Mouse (Mus musculus) forebrain, embryonic 14.5 days (tissue): ENCODE measurements at regions not wholly inside any gene's neighbourhood (a gene's known extent, or its start where the extent isn't known, plus 50 kb on each side); places are given as distances from the start of the nearest gene placed in this dataset.

Source experiments
- ATAC-seq: fragments of 200-750 bp; cut with Nextera tagmentation; 2 replicates; pipeline ENCODE4 v1.8.0; 2017; ENCODE audit warnings: mild to moderate bottlenecking, moderate library complexity
- DNase-seq: peaks from one replicate; pipeline ENCODE4 v3.0.0-alpha.2; 2015; ENCODE audit warnings: low spot score
- H3K27ac ChIP-seq: fragments of 300-500 bp; sonication (generic); 2 replicates; pipeline ENCODE4 v1.5.1; 2014; ENCODE audit warnings: low read depth, mild to moderate bottlenecking, control low read depth, low read length, moderate library complexity
- H3K27me3 ChIP-seq: fragments of 300-500 bp; sonication (generic); replicated peaks from 2 replicates; pipeline ENCODE4 v1.6.1; 2014; ENCODE audit warnings: low read length, control low read depth, mixed read lengths; ENCODE audit not compliant: control insufficient read depth, insufficient read depth
- H3K36me3 ChIP-seq: fragments of 300-500 bp; sonication (generic); 2 replicates; pipeline ENCODE4 v1.6.1; 2014; ENCODE audit warnings: low read length, control low read depth; ENCODE audit not compliant: control insufficient read depth, insufficient read depth
- H3K4me1 ChIP-seq: fragments of 300-500 bp; sonication (generic); 2 replicates; pipeline ENCODE4 v1.6.1; 2014; ENCODE audit warnings: antibody characterized with exemption, low read length, control low read depth; ENCODE audit not compliant: control insufficient read depth, insufficient read depth
- H3K4me2 ChIP-seq: fragments of 300-500 bp; sonication (generic); 2 replicates; pipeline ENCODE4 v1.6.1; 2014; ENCODE audit warnings: mild to moderate bottlenecking, control low read depth, low read length
- H3K4me3 ChIP-seq: fragments of 300-500 bp; sonication (generic); 2 replicates; pipeline ENCODE4 v1.5.1; 2014; ENCODE audit warnings: low read depth, low read length, control low read depth
- H3K9ac ChIP-seq: fragments of 300-500 bp; sonication (generic); 2 replicates; pipeline ENCODE4 v1.6.1; 2014; ENCODE audit warnings: mild to moderate bottlenecking, low read length, control low read depth, moderate library complexity
- H3K9me3 ChIP-seq: fragments of 300-500 bp; sonication (generic); replicated peaks from 2 replicates; pipeline ENCODE4 v1.6.1; 2016; ENCODE audit warnings: low read length, control low read depth, mixed read lengths; ENCODE audit not compliant: control insufficient read depth
- WGBS: fragments of 180-500 bp; shearing (Covaris S2); extraction: QIAGEN DNeasy Blood & Tissue Kit; methylation state at CpG from one replicate; pipeline ENCODE4 v1.1.7; 2014; 5-methylcytosine and 5-hydroxymethylcytosine counted together

DNA sequence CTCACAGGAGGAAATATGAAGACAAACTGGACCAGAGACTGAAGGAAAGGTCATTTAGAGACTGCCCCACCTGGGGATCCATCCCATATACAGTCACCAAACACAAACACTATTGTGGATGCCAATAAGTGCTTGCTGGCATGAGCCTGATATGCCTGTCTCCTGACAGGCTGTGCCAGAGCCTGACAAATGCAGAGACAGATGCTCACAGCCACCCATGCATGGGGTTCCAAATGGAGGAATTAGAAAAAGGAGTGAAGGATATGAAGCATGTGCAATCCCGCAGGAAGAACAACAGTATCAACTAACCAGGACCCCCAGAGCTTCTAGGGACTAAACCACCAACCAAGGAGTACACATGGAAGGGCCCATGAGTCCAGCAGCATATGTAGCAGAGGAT lies 505.9 kb downstream of the Gm6685 start:
- no peaks in the 10 kb centered on the region for H3K27me3 ChIP-seq
- 89% methylated on average over 1 of the region's 1 CpGs for whole genome bisulfite sequencing

DNA sequence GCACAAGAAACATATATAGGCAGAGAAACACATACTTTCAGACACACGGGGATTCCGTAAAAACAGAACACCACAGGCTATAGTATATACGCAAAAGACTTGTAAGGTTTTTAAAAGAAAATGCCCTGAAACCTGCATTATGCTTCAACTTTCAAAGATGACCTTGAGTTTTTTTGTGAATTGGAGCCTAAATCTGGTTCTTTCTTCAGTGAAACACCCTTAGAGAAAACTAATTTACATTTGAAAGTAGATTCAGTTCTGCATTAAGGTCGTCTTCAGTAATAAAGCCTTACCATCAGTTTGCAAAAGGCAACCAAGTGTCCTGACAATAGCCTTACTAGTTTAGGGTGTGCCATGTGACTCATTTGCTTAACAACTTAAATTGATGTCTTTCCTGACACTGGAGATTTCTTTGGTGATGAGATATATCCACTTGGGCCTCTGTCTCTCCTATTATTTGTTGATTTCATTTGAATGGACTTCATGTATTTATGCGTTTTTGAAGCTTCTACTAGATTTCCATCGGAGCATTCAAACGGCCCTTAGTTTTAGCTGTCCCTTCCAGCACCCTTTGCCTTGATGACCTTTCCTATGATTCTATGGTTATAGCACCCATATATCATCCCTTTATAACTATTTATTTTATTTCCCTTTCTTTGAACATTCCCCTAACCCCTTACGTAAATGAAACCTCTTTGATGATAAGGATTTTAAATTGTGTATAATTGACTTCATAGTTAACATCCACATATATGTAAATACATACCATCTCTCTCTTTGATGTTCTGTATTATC lies 539.6 kb downstream of the Gm6685 start:
- no peaks in the 10 kb centered on the region for H3K4me1 ChIP-seq
- H3K4me3 ChIP-seq = no peak overlapping the region
- no peak overlapping the region for H3K27ac ChIP-seq
- WGBS = 74% methylated on average over 8 of the region's 8 CpGs
- no peaks in the 10 kb centered on the region for H3K36me3 ChIP-seq
- no peak overlapping the region for H3K9ac ChIP-seq
- ATAC-seq = no peak
- no peaks in the 10 kb centered on the region for H3K27me3 ChIP-seq
- no peaks in the 10 kb centered on the region for H3K9me3 ChIP-seq
- no peak overlapping the region for H3K4me2 ChIP-seq
- no peak for DNase-seq

More for the DNA sequence above, 505.9 kb downstream of the Gm6685 start:
- H3K4me1 ChIP-seq = no peaks in the 10 kb centered on the region
- no peak overlapping the region for H3K9ac ChIP-seq
- no peaks in the 10 kb centered on the region for H3K36me3 ChIP-seq
- H3K4me3 ChIP-seq = no peak overlapping the region
- H3K9me3 ChIP-seq = no peaks in the 10 kb centered on the region
- no peak overlapping the region for H3K27ac ChIP-seq
- ATAC-seq (no peak), DNase-seq (peak; percentile 0)
- H3K4me2 ChIP-seq = no peak overlapping the region

- H3K27me3 ChIP-seq = no peaks in the 10 kb centered on the region
- no peaks in the 10 kb centered on the region for H3K9me3 ChIP-seq
- H3K9ac ChIP-seq = no peak overlapping the region
- DNase-seq (no peak), ATAC-seq (no peak)
- H3K4me1 ChIP-seq = no peaks in the 10 kb centered on the region
- H3K27ac ChIP-seq = no peak overlapping the region
- WGBS = 78% methylated on average over 9 of the region's 9 CpGs
- H3K4me3 ChIP-seq = no peak overlapping the region
- H3K36me3 ChIP-seq = no peaks in the 10 kb centered on the region
- no peak overlapping the region for H3K4me2 ChIP-seq
Measured at GRCm38 (mm10) chr11:27753913-27754218, 585.8 kb downstream of the Gm6685 start.

GRCm38 (mm10) chr11:27753212-27753912 lies 586.3 kb downstream of the Gm6685 start:
- ATAC-seq (peak; percentile 61; the same call in 1 of the 2 replicates), DNase-seq (peak; percentile 60)
- Histone ChIP-seq H3K27ac (no peak overlapping the region), H3K9ac (no peak overlapping the region), H3K4me1 (no peaks in the 10 kb centered on the region), H3K4me2 (no peak overlapping the region), H3K36me3 (no peaks in the 10 kb centered on the region), H3K9me3 (no peaks in the 10 kb centered on the region), H3K27me3 (no peaks in the 10 kb centered on the region), H3K4me3 (no peak overlapping the region)
- 48% methylated on average over 11 of the region's 11 CpGs for WGBS

GRCm38 (mm10) chr11:27726109-27726508 lies 613.6 kb downstream of the Gm6685 start:
- ATAC-seq (no peak), DNase-seq (no peak)
- Histone ChIP-seq H3K36me3 (no peaks in the 10 kb centered on the region), H3K9ac (no peak overlapping the region), H3K27me3 (no peaks in the 10 kb centered on the region), H3K4me2 (no peak overlapping the region), H3K4me3 (no peak overlapping the region), H3K27ac (no peak overlapping the region), H3K4me1 (no peaks in the 10 kb centered on the region), H3K9me3 (no peaks in the 10 kb centered on the region)
- WGBS = 97% methylated on average over 2 of the region's 2 CpGs

DNA sequence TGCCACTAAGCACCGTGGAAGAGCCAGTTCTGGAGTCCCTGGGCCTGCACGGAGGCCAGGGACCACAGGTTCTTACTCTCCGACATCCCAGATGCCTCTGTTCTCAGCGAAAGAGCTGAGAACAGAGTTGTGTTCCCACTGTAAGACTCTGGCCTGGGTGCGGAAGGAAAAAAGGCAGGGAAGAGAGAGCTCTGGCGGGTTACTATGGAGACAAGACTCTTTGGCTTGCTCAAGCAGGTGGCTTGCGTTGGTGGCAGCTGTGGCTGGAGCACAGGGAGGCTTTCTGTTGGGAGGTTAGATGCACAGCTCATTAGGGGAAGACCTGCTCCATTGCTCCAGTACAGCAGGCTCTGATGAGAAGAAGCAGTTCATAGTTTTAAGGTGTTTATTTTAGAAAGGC lies 618.3 kb downstream of the Gm6685 start:
- no peaks in the 10 kb centered on the region for H3K4me1 ChIP-seq
- no peak overlapping the region for H3K4me2 ChIP-seq
- no peaks in the 10 kb centered on the region for H3K27me3 ChIP-seq
- H3K4me3 ChIP-seq = no peak overlapping the region
- no peak for ATAC-seq
- no peak for DNase-seq
- H3K9ac ChIP-seq = no peak overlapping the region
- WGBS = 72% methylated on average over 7 of the region's 7 CpGs
- no peak overlapping the region for H3K27ac ChIP-seq
- no peaks in the 10 kb centered on the region for H3K9me3 ChIP-seq
- H3K36me3 ChIP-seq = no peaks in the 10 kb centered on the region

GRCm38 (mm10) chr11:27672436-27672835 lies 667.2 kb downstream of the Gm6685 start:
- Histone ChIP-seq H3K9ac (no peak overlapping the region), H3K4me1 (no peaks in the 10 kb centered on the region), H3K4me3 (no peak overlapping the region), H3K27me3 (no peaks in the 10 kb centered on the region), H3K4me2 (no peak overlapping the region), H3K27ac (no peak overlapping the region), H3K9me3 (no peaks in the 10 kb centered on the region), H3K36me3 (no peaks in the 10 kb centered on the region)
- 49% methylated on average over 1 of the region's 1 CpGs for WGBS
- DNase-seq (no peak), ATAC-seq (no peak)
